Mouse (Mus musculus): ENCODE measurements around the gene Mob3c. TPM values are rescaled to one million over a fixed set of nuclear protein-coding genes. Genes with fewer than 3 reads are reported as not detected.

Gene Mob3c
- polyA plus RNA-seq, 1 experiment from 2014 or later = 2.5 TPM

GRCm38 (mm10) chr4:115799981-115800380 is 27.9 kb upstream of the Mob3c start:
- no peak overlapping the region for H3K9ac ChIP-seq (ENCODE audit: low read length)
- H3K27ac ChIP-seq (ENCODE audit: low read depth, low read length) = no peak overlapping the region
- DNase-seq (ENCODE audit: low spot score, missing footprints) (no peak), ATAC-seq (ENCODE audit: low FRiP score) (no peak)
- H3K9me3 ChIP-seq (ENCODE audit: control insufficient read depth, low read length) = no peaks in the 10 kb centered on the region
- no peak overlapping the region for H3K4me2 ChIP-seq
- no peaks in the 10 kb centered on the region for H3K36me3 ChIP-seq (ENCODE audit: control insufficient read depth, insufficient read depth, low read length)
- 96% methylated on average over 3 of the region's 3 CpGs for WGBS
- no peaks in the 10 kb centered on the region for H3K27me3 ChIP-seq (ENCODE audit: control insufficient read depth, insufficient read depth, low read length)
- H3K4me3 ChIP-seq (ENCODE audit: low read depth, low read length) = no peak overlapping the region
- no peaks in the 10 kb centered on the region for H3K4me1 ChIP-seq (ENCODE audit: control insufficient read depth, insufficient read depth, low read length)

GRCm38 (mm10) chr4:115812326-115812725 is 15.6 kb upstream of the Mob3c start:
- Histone ChIP-seq H3K4me2 (no peak overlapping the region), H3K4me3 (ENCODE audit: low read depth, low read length) (no peak overlapping the region), H3K36me3 (ENCODE audit: control insufficient read depth, insufficient read depth, low read length) (no peaks in the 10 kb centered on the region), H3K9ac (ENCODE audit: low read length) (no peak overlapping the region), H3K9me3 (ENCODE audit: control insufficient read depth, low read length) (no peaks in the 10 kb centered on the region), H3K4me1 (ENCODE audit: control insufficient read depth, insufficient read depth, low read length) (no peaks in the 10 kb centered on the region), H3K27me3 (ENCODE audit: control insufficient read depth, insufficient read depth, low read length) (no peaks in the 10 kb centered on the region), H3K27ac (ENCODE audit: low read depth, low read length) (no peak overlapping the region)
- ATAC-seq (ENCODE audit: low FRiP score) (no peak), DNase-seq (ENCODE audit: low spot score, missing footprints) (no peak)
- WGBS = 87% methylated on average over 4 of the region's 4 CpGs

GRCm38 (mm10) chr4:115815606-115816005 is 12.3 kb upstream of the Mob3c start:
- no peak for ATAC-seq (ENCODE audit: low FRiP score)
- DNase-seq (ENCODE audit: low spot score, missing footprints) = no peak
- H3K4me2 ChIP-seq = no peak overlapping the region
- H3K27ac ChIP-seq (ENCODE audit: low read depth, low read length) = no peak overlapping the region
- H3K27me3 ChIP-seq (ENCODE audit: control insufficient read depth, insufficient read depth, low read length) = no peaks in the 10 kb centered on the region
- H3K9ac ChIP-seq (ENCODE audit: low read length) = no peak overlapping the region
- no peaks in the 10 kb centered on the region for H3K4me1 ChIP-seq (ENCODE audit: control insufficient read depth, insufficient read depth, low read length)
- H3K36me3 ChIP-seq (ENCODE audit: control insufficient read depth, insufficient read depth, low read length) = no peaks in the 10 kb centered on the region
- WGBS = 91% methylated on average over 5 of the region's 5 CpGs
- no peak overlapping the region for H3K4me3 ChIP-seq (ENCODE audit: low read depth, low read length)
- no peaks in the 10 kb centered on the region for H3K9me3 ChIP-seq (ENCODE audit: control insufficient read depth, low read length)

- Histone ChIP-seq H3K4me1 (ENCODE audit: control insufficient read depth, insufficient read depth, low read length) (no peaks in the 10 kb centered on the region), H3K27ac (ENCODE audit: low read depth, low read length) (no peak overlapping the region), H3K9me3 (ENCODE audit: control insufficient read depth, low read length) (no peaks in the 10 kb centered on the region), H3K36me3 (ENCODE audit: control insufficient read depth, insufficient read depth, low read length) (no peaks in the 10 kb centered on the region), H3K4me2 (no peak overlapping the region), H3K4me3 (ENCODE audit: low read depth, low read length) (no peak overlapping the region), H3K9ac (ENCODE audit: low read length) (no peak overlapping the region), H3K27me3 (ENCODE audit: control insufficient read depth, insufficient read depth, low read length) (no peaks in the 10 kb centered on the region)
- DNase-seq (ENCODE audit: low spot score, missing footprints) = peak; percentile 41
- 80% methylated on average over 3 of the region's 3 CpGs for WGBS
- no peak for ATAC-seq (ENCODE audit: low FRiP score)
Measured at GRCm38 (mm10) chr4:115820199-115820598, 7.7 kb upstream of the Mob3c start.

- H3K9ac ChIP-seq (ENCODE audit: low read length) = no peak overlapping the region
- DNase-seq (ENCODE audit: low spot score, missing footprints) = no peak
Measured at GRCm38 (mm10) chr4:115820944-115821343, 6.9 kb upstream of the Mob3c start.

GRCm38 (mm10) chr4:115821431-115821830 is 6.5 kb upstream of the Mob3c start:
- Histone ChIP-seq H3K4me1 (ENCODE audit: control insufficient read depth, insufficient read depth, low read length) (no peaks in the 10 kb centered on the region), H3K9ac (ENCODE audit: low read length) (no peak overlapping the region), H3K4me3 (ENCODE audit: low read depth, low read length) (no peak overlapping the region), H3K4me2 (no peak overlapping the region), H3K27me3 (ENCODE audit: control insufficient read depth, insufficient read depth, low read length) (no peaks in the 10 kb centered on the region), H3K27ac (ENCODE audit: low read depth, low read length) (no peak overlapping the region), H3K9me3 (ENCODE audit: control insufficient read depth, low read length) (no peaks in the 10 kb centered on the region), H3K36me3 (ENCODE audit: control insufficient read depth, insufficient read depth, low read length) (no peaks in the 10 kb centered on the region)
- no peak for ATAC-seq (ENCODE audit: low FRiP score)
- no peak for DNase-seq (ENCODE audit: low spot score, missing footprints)

More at GRCm38 (mm10) chr4:115820944-115821343, 6.9 kb upstream of the Mob3c start:
- H3K4me3 ChIP-seq (ENCODE audit: low read depth, low read length) = no peak overlapping the region
- H3K4me2 ChIP-seq = no peak overlapping the region
- H3K36me3 ChIP-seq (ENCODE audit: control insufficient read depth, insufficient read depth, low read length) = no peaks in the 10 kb centered on the region
- ATAC-seq (ENCODE audit: low FRiP score) = no peak
- no peak overlapping the region for H3K27ac ChIP-seq (ENCODE audit: low read depth, low read length)
- H3K27me3 ChIP-seq (ENCODE audit: control insufficient read depth, insufficient read depth, low read length) = no peaks in the 10 kb centered on the region
- H3K4me1 ChIP-seq (ENCODE audit: control insufficient read depth, insufficient read depth, low read length) = no peaks in the 10 kb centered on the region
- no peaks in the 10 kb centered on the region for H3K9me3 ChIP-seq (ENCODE audit: control insufficient read depth, low read length)
- 77% methylated on average over 3 of the region's 3 CpGs for WGBS

GRCm38 (mm10) chr4:115821928-115822327 is 6.0 kb upstream of the Mob3c start:
- Histone ChIP-seq H3K4me2 (no peak overlapping the region), H3K9me3 (ENCODE audit: control insufficient read depth, low read length) (no peaks in the 10 kb centered on the region), H3K27me3 (ENCODE audit: control insufficient read depth, insufficient read depth, low read length) (no peaks in the 10 kb centered on the region), H3K27ac (ENCODE audit: low read depth, low read length) (no peak overlapping the region), H3K4me1 (ENCODE audit: control insufficient read depth, insufficient read depth, low read length) (no peaks in the 10 kb centered on the region), H3K36me3 (ENCODE audit: control insufficient read depth, insufficient read depth, low read length) (no peaks in the 10 kb centered on the region), H3K9ac (ENCODE audit: low read length) (no peak overlapping the region), H3K4me3 (ENCODE audit: low read depth, low read length) (no peak overlapping the region)
- 77% methylated on average over 3 of the region's 3 CpGs for WGBS
- DNase-seq (ENCODE audit: low spot score, missing footprints) (no peak), ATAC-seq (ENCODE audit: low FRiP score) (no peak)

- H3K36me3 ChIP-seq (ENCODE audit: control insufficient read depth, insufficient read depth, low read length) = no peaks in the 10 kb centered on the region
- H3K9ac ChIP-seq (ENCODE audit: low read length) = no peak overlapping the region
- no peak overlapping the region for H3K27ac ChIP-seq (ENCODE audit: low read depth, low read length)
- DNase-seq (ENCODE audit: low spot score, missing footprints) = peak; percentile 8
- ATAC-seq (ENCODE audit: low FRiP score) = no peak
- no peaks in the 10 kb centered on the region for H3K9me3 ChIP-seq (ENCODE audit: control insufficient read depth, low read length)
- peaks cover 3% of the 10 kb centered on the region for H3K4me1 ChIP-seq (ENCODE audit: control insufficient read depth, insufficient read depth, low read length)
- WGBS = 78% methylated on average over 2 of the region's 2 CpGs
- no peak overlapping the region for H3K4me3 ChIP-seq (ENCODE audit: low read depth, low read length)
- no peak overlapping the region for H3K4me2 ChIP-seq
- no peaks in the 10 kb centered on the region for H3K27me3 ChIP-seq (ENCODE audit: control insufficient read depth, insufficient read depth, low read length)
Measured at GRCm38 (mm10) chr4:115824178-115824577, 3.7 kb upstream of the Mob3c start.

GRCm38 (mm10) chr4:115825271-115825670 is 2.6 kb upstream of the Mob3c start:
- H3K27ac ChIP-seq (ENCODE audit: low read depth, low read length) = no peak overlapping the region
- H3K9me3 ChIP-seq (ENCODE audit: control insufficient read depth, low read length) = no peaks in the 10 kb centered on the region
- WGBS = 89% methylated on average over 2 of the region's 2 CpGs
- DNase-seq (ENCODE audit: low spot score, missing footprints) (no peak), ATAC-seq (ENCODE audit: low FRiP score) (no peak)
- no peak overlapping the region for H3K4me2 ChIP-seq
- H3K4me1 ChIP-seq (ENCODE audit: control insufficient read depth, insufficient read depth, low read length) = peaks cover 3% of the 10 kb centered on the region
- no peaks in the 10 kb centered on the region for H3K36me3 ChIP-seq (ENCODE audit: control insufficient read depth, insufficient read depth, low read length)
- H3K27me3 ChIP-seq (ENCODE audit: control insufficient read depth, insufficient read depth, low read length) = no peaks in the 10 kb centered on the region
- H3K9ac ChIP-seq (ENCODE audit: low read length) = no peak overlapping the region
- H3K4me3 ChIP-seq (ENCODE audit: low read depth, low read length) = no peak overlapping the region

- H3K27me3 ChIP-seq (ENCODE audit: control insufficient read depth, insufficient read depth, low read length) = no peaks in the 10 kb centered on the region
- no peak overlapping the region; the same call in 1 of the 2 replicates for H3K4me3 ChIP-seq (ENCODE audit: low read depth, low read length)
Measured at GRCm38 (mm10) chr4:115827066-115827465, 826 bp upstream of the Mob3c start.

More at GRCm38 (mm10) chr4:115827066-115827465, 826 bp upstream of the Mob3c start:
- H3K9me3 ChIP-seq (ENCODE audit: control insufficient read depth, low read length) = no peaks in the 10 kb centered on the region
- DNase-seq (ENCODE audit: low spot score, missing footprints) (no peak), ATAC-seq (ENCODE audit: low FRiP score) (no peak)
- no peak overlapping the region for H3K27ac ChIP-seq (ENCODE audit: low read depth, low read length)
- no peak overlapping the region for H3K9ac ChIP-seq (ENCODE audit: low read length)
- H3K36me3 ChIP-seq (ENCODE audit: control insufficient read depth, insufficient read depth, low read length) = no peaks in the 10 kb centered on the region
- peak overlapping the region; percentile 91; the same call in 1 of the 2 replicates for H3K4me2 ChIP-seq
- 76% methylated on average over 3 of the region's 3 CpGs for WGBS
- peaks cover 3% of the 10 kb centered on the region for H3K4me1 ChIP-seq (ENCODE audit: control insufficient read depth, insufficient read depth, low read length)
